Mouse (Mus musculus): Measurements from ENCODE around the gene Ubtd2.

The Ubtd2 gene

GRCm38 (mm10) chr11:32532765-32533481 is 77.8 kb downstream of the Ubtd2 start, which contains the start of gene Stk10:
Gene Stk10 (plus strand): TSS chr11:32533305.
- POLR2A ChIA-PET: interaction anchor here (0.6 to 2.6 kb wide), 51 partner anchors 9 to 551 kb away, joined by 3 to 22 read pairs (median 4); partner anchors contain the start of genes Fbxw11 (in 3 of the 4), Nprl3 (in 1 of the 4) and Rhbdf1 (in 1 of the 4)
- CTCF ChIA-PET: interaction anchor here in 3 of 4 experiments (0.5 to 1.5 kb wide), 8 partner anchors 32 to 328 kb away, joined by 3 to 4 read pairs (median 3); partner anchors contain the start of gene Snrnp25 (in 1 of the 3)

GRCm38 (mm10) chr11:32533482-32534261 is 78.5 kb downstream of the Ubtd2 start:
- POLR2A ChIA-PET: interaction anchor here (0.6 to 2.6 kb wide), 48 partner anchors 9 to 552 kb away, joined by 3 to 22 read pairs (median 4); partner anchors contain the start of genes Fbxw11 (in 3 of the 4), Nprl3 (in 1 of the 4) and Rhbdf1 (in 1 of the 4)
- CTCF ChIA-PET: interaction anchor here in 3 of 4 experiments (0.6 to 1.6 kb wide), 8 partner anchors 9 to 213 kb away, joined by 3 to 5 read pairs (median 3); no protein-coding TSS in a partner anchor

- ChIA-PET CTCF (interaction anchor here in 2 of 4 experiments (0.7 to 1.6 kb wide), 3 partner anchors 9 to 213 kb away, joined by 3 to 5 read pairs (median 3); no protein-coding TSS in a partner anchor), POLR2A (interaction anchor here in 2 of 4 experiments (0.7 to 2.6 kb wide), 10 partner anchors 9 to 108 kb away, joined by 3 to 22 read pairs (median 4); partner anchors contain the start of gene Fbxw11 (in 1 of the 2))
Observed at GRCm38 (mm10) chr11:32534453-32535075, 79.4 kb downstream of the Ubtd2 start.

- ChIA-PET POLR2A (interaction anchor here in 2 of 4 experiments (0.9 to 1.7 kb wide), 3 partner anchors 9 to 36 kb away, joined by 3 to 6 read pairs (median 3); no protein-coding TSS in a partner anchor), CTCF (no interaction called here)
Observed at GRCm38 (mm10) chr11:32535646-32536045, 80.5 kb downstream of the Ubtd2 start.

GRCm38 (mm10) chr11:32536954-32537353 is 81.8 kb downstream of the Ubtd2 start:
- POLR2A ChIA-PET: interaction anchor here in 3 of 4 experiments (0.6 to 1.7 kb wide), 8 partner anchors 10 to 643 kb away, joined by 3 to 9 read pairs (median 3); no protein-coding TSS in a partner anchor
- CTCF ChIA-PET: no interaction called here

GRCm38 (mm10) chr11:32538435-32538834 is 83.3 kb downstream of the Ubtd2 start:
- ChIA-PET CTCF (no interaction called here), POLR2A (interaction anchor here in 1 of 4 experiments (1.6 kb wide), 1 partner anchor 17 kb away, joined by 4 read pairs; no protein-coding TSS in a partner anchor)

- CTCF ChIA-PET: no interaction called here
- POLR2A ChIA-PET: interaction anchor here in 1 of 4 experiments (1.0 to 1.6 kb wide), 2 partner anchors 11 to 17 kb away, joined by 3 to 4 read pairs; no protein-coding TSS in a partner anchor
Observed at GRCm38 (mm10) chr11:32538846-32539245, 83.7 kb downstream of the Ubtd2 start.

- ChIA-PET POLR2A (interaction anchor here in 1 of 4 experiments (0.6 to 1.6 kb wide), 3 partner anchors 10 to 172 kb away, joined by 3 to 8 read pairs (median 4); no protein-coding TSS in a partner anchor), CTCF (no interaction called here)
Observed at GRCm38 (mm10) chr11:32539717-32540116, 84.5 kb downstream of the Ubtd2 start.

GRCm38 (mm10) chr11:32540463-32540862 is 85.3 kb downstream of the Ubtd2 start:
- ChIA-PET CTCF (interaction anchor here in 1 of 4 experiments (0.6 kb wide), 1 partner anchor 990 kb away, joined by 9 read pairs; no protein-coding TSS in a partner anchor), POLR2A (interaction anchor here in 1 of 4 experiments (0.6 kb wide), 2 partner anchors 173 to 491 kb away, joined by 3 to 8 read pairs; no protein-coding TSS in a partner anchor)

GRCm38 (mm10) chr11:32542181-32542580 is 87.0 kb downstream of the Ubtd2 start:
- POLR2A ChIA-PET: interaction anchor here in 1 of 4 experiments (1.0 kb wide), 1 partner anchor 9 kb away, joined by 4 read pairs; the partner anchor contains the start of gene Stk10
- CTCF ChIA-PET: no interaction called here

GRCm38 (mm10) chr11:32542687-32543411 is 87.7 kb downstream of the Ubtd2 start:
- ChIA-PET POLR2A (interaction anchor here in 2 of 4 experiments (0.8 to 1.4 kb wide), 4 partner anchors 8 to 23 kb away, joined by 3 to 6 read pairs (median 4); partner anchors contain the start of gene Stk10 (in 1 of the 2)), CTCF (interaction anchor here in 1 of 4 experiments (0.6 kb wide), 1 partner anchor 9 kb away, joined by 3 read pairs; no protein-coding TSS in a partner anchor)

- CTCF ChIA-PET: no interaction called here
- POLR2A ChIA-PET: interaction anchor here in 2 of 4 experiments (0.9 to 1.4 kb wide), 3 partner anchors 9 to 11 kb away, joined by 3 to 6 read pairs (median 5); partner anchors contain the start of gene Stk10 (in 2 of the 2)
Observed at GRCm38 (mm10) chr11:32544041-32544440, 88.9 kb downstream of the Ubtd2 start.

GRCm38 (mm10) chr11:32544497-32544896 is 89.3 kb downstream of the Ubtd2 start:
- CTCF ChIA-PET: interaction anchor here in 1 of 4 experiments (0.6 kb wide), 1 partner anchor 13 kb away, joined by 3 read pairs; no protein-coding TSS in a partner anchor

GRCm38 (mm10) chr11:32545605-32546004 is 90.4 kb downstream of the Ubtd2 start:
- POLR2A ChIA-PET: interaction anchor here in 2 of 4 experiments (0.5 to 1.9 kb wide), 5 partner anchors 9 to 53 kb away, joined by 3 to 12 read pairs (median 3); partner anchors contain the start of genes Efcab9 (in 1 of the 2) and Stk10 (in 1 of the 2)
- CTCF ChIA-PET: no interaction called here

More at GRCm38 (mm10) chr11:32544497-32544896, 89.3 kb downstream of the Ubtd2 start:
- POLR2A ChIA-PET: interaction anchor here in 2 of 4 experiments (0.6 to 1.9 kb wide), 4 partner anchors 9 to 11 kb away, joined by 3 to 12 read pairs (median 3); partner anchors contain the start of genes Stk10 (in 2 of the 2) and Efcab9 (in 1 of the 2)

GRCm38 (mm10) chr11:32546483-32546882 is 91.3 kb downstream of the Ubtd2 start:
- ChIA-PET POLR2A (no interaction called here), CTCF (no interaction called here)

GRCm38 (mm10) chr11:32547391-32547947 is 92.3 kb downstream of the Ubtd2 start:
- ChIA-PET POLR2A (interaction anchor here in 2 of 4 experiments (0.9 to 1.1 kb wide), 2 partner anchors 13 to 43 kb away, joined by 3 read pairs; no protein-coding TSS in a partner anchor), CTCF (interaction anchor here in 1 of 4 experiments (0.8 kb wide), 1 partner anchor 52 kb away, joined by 4 read pairs; no protein-coding TSS in a partner anchor)

Measured in embryonic stem cell, embryonic (primary cell).